Mouse (Mus musculus) embryonic facial prominence, embryonic 14.5 days (tissue): ENCODE measurements around the gene Defb15. TPM values are rescaled to one million over a fixed set of nuclear protein-coding genes. Genes with fewer than 3 reads are reported as not detected.

ENCODE experiments used
- polyA plus RNA-seq: library from polyadenylated mRNA; unstranded; fragments of >200 nt; fragmentation: Nextera tagmentation; extraction: Ambion mirVana; gene quantifications from 2 replicates; pipeline ENCODE4 v1.2.1, GENCODE M21; 2014

Gene Defb15
- polyA plus RNA-seq, 1 experiment from 2014 or later, result not detected

Other genes with a start within 250 kb of the Defb15 start
- not detected in 2 replicates for gene AY761184, start 229.1 kb downstream of the Defb15 start, polyA plus RNA-seq
- gene Defa24, start 198.2 kb downstream of the Defb15 start, polyA plus RNA-seq, result not detected in 2 replicates
- not detected in 2 replicates for gene Defb50, start 109.2 kb downstream of the Defb15 start, polyA plus RNA-seq
- not detected in 2 replicates for gene Defb2, start 92.8 kb downstream of the Defb15 start, polyA plus RNA-seq
- not detected in 2 replicates for gene Defb10, start 73.8 kb downstream of the Defb15 start, polyA plus RNA-seq
- not detected in 2 replicates for gene Defb9, start 47.3 kb downstream of the Defb15 start, polyA plus RNA-seq
- 3.3 TPM in 1 of 2 replicates, not detected in the other for gene Defb11, start 26.3 kb downstream of the Defb15 start, polyA plus RNA-seq
- gene Defb35, start 5.6 kb upstream of the Defb15 start, polyA plus RNA-seq, result not detected in 2 replicates
- gene Defb13, start 14.1 kb upstream of the Defb15 start, polyA plus RNA-seq, result not detected in 2 replicates
- not detected in 2 replicates for gene Fam90a1a, start 26.0 kb upstream of the Defb15 start, polyA plus RNA-seq
- not detected in 2 replicates for gene Ccdc70, start 37.1 kb upstream of the Defb15 start, polyA plus RNA-seq
- gene Atp7b, start 127.6 kb upstream of the Defb15 start, polyA plus RNA-seq, result 0.62 and 0.86 TPM in 2 replicates
- 19.3 and 22.4 TPM in 2 replicates for gene Alg11, start 128.0 kb upstream of the Defb15 start, polyA plus RNA-seq
- gene Nek5, start 192.3 kb upstream of the Defb15 start, polyA plus RNA-seq, result 0.46 and 0.67 TPM in 2 replicates
- gene Nek3, start 233.7 kb upstream of the Defb15 start, polyA plus RNA-seq, result 4.1 and 5.8 TPM in 2 replicates